Mouse (Mus musculus): ENCODE results near the gene Bod1l.

The Bod1l gene

GRCm38 (mm10) chr5:41760071-41760470 is 84.0 kb downstream of the Bod1l start:
- peak; percentile 43 for DNase-seq (ENCODE audit: extremely low spot score, low spot score)

DNA sequence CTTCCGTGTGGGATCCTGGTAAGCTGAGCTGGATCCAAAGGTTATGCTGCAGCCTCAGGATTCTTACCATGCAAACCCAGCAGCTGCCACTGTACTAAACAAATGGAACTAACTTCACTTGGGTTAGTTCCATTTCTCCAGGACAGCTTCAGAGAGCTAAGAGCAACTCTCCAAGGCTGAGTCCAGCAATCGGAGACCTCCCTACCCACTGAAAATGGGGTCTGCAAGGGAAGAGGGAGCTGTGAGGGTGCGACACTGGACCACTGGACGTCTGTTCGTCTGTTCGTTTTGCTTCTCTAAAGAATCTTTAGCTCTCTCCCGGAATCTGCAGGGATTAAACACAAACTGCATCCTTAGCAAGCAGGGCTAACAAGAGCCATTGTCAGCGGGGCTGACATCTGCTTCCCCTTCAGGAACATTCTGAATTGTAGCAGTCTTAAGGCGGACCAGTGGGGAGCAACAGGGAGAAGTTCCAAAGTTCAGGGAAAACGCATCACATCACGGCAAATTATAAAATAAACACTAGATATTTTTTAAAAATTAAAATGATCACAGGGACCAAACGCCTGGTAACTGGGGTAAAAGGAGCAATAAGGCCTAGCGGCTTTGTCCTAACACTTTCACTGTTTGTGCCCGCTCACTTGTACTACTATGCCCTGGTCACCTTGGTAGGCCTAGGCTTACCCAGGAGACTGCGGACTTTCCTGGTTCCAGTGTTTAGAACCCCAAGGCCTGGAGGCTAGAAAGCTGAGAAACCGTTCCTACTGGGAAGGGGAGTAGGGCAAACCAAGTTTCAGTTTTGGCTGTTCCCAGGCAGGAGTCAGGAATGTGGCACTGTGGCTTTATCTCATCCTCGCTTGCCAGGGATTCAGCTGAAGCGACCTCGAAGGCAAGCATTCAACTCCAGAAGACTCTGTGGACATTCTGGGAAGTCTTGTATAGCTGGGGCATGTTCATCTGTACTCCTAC is 85.2 kb downstream of the Bod1l start:
- peak; percentile 55 for DNase-seq (ENCODE audit: extremely low spot score, low spot score)

DNA sequence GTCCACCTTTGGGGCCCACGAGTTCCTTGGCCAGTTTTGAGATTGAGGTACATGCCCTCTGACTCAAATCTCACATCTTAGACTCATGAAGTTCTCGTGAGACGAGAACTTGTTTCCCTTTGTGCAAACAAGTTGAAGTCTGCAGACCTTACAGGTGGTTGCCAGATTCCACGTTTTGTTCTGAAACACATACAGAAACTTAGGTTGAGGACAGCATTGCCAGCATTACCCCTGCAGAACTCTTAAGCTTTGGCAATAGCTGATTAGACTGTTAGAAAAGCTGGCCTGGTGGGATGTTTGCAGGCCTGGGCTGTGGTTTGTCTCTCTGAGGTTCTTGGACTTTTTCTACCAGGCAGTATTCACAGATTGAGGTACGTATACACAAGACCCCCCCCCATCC is 86.8 kb downstream of the Bod1l start:
- DNase-seq (ENCODE audit: extremely low spot score, low spot score), result peak; percentile 26

DNA sequence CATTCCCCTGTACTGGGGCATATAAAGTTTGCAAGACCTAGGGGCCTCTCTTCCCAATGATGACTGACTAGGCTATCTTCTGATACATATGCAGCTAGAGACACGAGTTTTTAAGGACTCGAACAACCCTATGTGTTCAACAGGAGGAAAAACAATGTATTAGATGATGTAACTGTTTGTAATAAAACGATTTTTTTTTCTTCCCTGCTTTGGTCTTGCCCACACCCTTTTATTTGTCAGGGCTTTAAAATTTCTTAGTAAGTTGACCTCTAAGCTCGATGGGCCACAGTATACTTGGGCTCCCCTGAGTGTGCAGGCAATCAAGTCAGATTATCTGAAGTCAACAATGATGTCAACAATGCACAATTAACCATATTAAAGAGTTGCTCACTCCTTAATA is 87.7 kb downstream of the Bod1l start:
- no peak for DNase-seq (ENCODE audit: extremely low spot score, low spot score)

GRCm38 (mm10) chr5:41755373-41755960 is 88.6 kb downstream of the Bod1l start:
- DNase-seq (ENCODE audit: extremely low spot score, low spot score), result peak; percentile 61

GRCm38 (mm10) chr5:41754836-41755235 is 89.3 kb downstream of the Bod1l start:
- DNase-seq (ENCODE audit: extremely low spot score, low spot score), result peak; percentile 47

DNA sequence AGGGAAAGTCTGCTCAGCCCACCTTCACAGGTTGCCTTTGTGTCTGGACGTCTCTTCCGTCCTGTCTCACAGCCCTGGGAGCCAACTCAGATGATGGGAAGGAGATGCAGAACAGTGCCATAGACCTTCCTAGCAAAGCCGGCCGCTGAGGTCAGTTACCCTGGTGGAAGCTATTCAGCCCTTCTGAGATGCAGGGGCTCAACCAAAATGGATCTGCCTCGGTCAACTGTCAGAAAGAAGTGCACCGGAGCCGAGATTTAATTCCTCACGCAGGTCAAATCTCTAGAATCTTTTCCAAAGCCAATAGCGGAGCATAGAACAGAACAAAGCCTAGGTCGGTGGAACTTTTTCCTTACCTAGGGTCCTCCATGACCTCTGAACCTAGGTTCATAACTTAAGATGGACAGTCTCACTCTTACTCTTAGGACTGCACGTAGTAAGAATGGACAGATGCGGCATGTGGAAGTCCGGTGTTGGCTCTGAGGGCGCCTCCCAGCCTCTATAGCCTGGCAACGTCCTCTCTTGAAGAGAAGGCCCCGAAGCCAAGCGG is 89.8 kb downstream of the Bod1l start:
- DNase-seq (ENCODE audit: extremely low spot score, low spot score), result peak; percentile 54

GRCm38 (mm10) chr5:41752721-41753120 is 91.4 kb downstream of the Bod1l start:
- no peak for DNase-seq (ENCODE audit: extremely low spot score, low spot score)

- peak; percentile 26 for DNase-seq (ENCODE audit: extremely low spot score, low spot score)
Measured at GRCm38 (mm10) chr5:41744898-41745780, 99.0 kb downstream of the Bod1l start.

DNA sequence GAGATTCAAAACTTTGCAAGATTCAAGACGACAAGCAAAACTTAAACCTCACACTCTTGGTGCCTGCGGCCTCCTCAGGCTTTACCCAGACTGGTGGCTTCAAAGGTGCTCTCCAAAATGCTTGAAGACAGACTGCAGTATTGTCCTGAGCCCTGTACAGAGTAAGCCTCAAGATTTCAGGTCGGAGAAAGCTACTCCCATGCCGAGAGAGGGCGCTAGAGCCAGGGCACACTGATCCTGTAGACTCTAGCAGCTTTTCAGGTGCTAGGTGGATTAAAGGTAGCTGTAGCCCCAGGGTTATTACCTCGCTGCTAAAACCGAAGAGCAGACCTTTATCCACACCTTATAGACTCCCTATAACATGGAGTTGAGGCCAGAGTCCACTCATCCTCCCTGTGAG is 99.9 kb downstream of the Bod1l start:
- peak; percentile 14 for DNase-seq (ENCODE audit: extremely low spot score, low spot score)

- DNase-seq (ENCODE audit: extremely low spot score, low spot score), result no peak
Measured at GRCm38 (mm10) chr5:41738817-41739216, 105.3 kb downstream of the Bod1l start.
